Mouse (Mus musculus) gastrocnemius, adult 18-20 months (tissue): Measurements from ENCODE around the gene F5. TPM values are rescaled to one million over a fixed set of nuclear protein-coding genes. Genes with fewer than 3 reads are reported as not detected.

Experiments
- DNase-seq: peaks from one replicate; pipeline ENCODE4 v3.0.0; 2021; ENCODE audit warnings: low spot score
- long read RNA-seq, 2 experiments: library from polyadenylated mRNA; stranded (forward); transcript quantifications; one replicate each; pipeline ENCODE4 v2.0.0; 2021
- total RNA-seq, 2 experiments: library from RNA; stranded (reverse); gene quantifications; 2 replicates each; pipeline ENCODE4 v1.2.3; 2021

Gene F5
- under 1 TPM; 0.05 to 0.09 TPM for total RNA-seq
- long read RNA-seq, experiment 1, result 0 reads
- long read RNA-seq, experiment 2, result 0 reads

GRCm38 (mm10) chr1:164151387-164152088, at the start of gene F5:
F5 (plus strand) TSS chr1:164151838.
- no peak for DNase-seq

GRCm38 (mm10) chr1:164109763-164110162, 41.9 kb upstream of the F5 start:
- no peak for DNase-seq

GRCm38 (mm10) chr1:164110591-164111329, 40.9 kb upstream of the F5 start:
- no peak for DNase-seq

GRCm38 (mm10) chr1:164114280-164114679, 37.4 kb upstream of the F5 start:
- DNase-seq, result no peak

- DNase-seq, result no peak
These were observed 36.6 kb upstream of the F5 start, which contains the start of gene Selp for GRCm38 (mm10) chr1:164114947-164115493. Selp (plus strand) TSS chr1:164115264.

- DNase-seq, result no peak
These were observed 36.0 kb upstream of the F5 start for GRCm38 (mm10) chr1:164115647-164116046.

- DNase-seq, result no peak
These were observed 33.8 kb upstream of the F5 start for GRCm38 (mm10) chr1:164117869-164118268.

- no peak for DNase-seq
These were observed 31.5 kb upstream of the F5 start for GRCm38 (mm10) chr1:164119892-164120776.

- DNase-seq, result no peak
These were observed 30.9 kb upstream of the F5 start for GRCm38 (mm10) chr1:164120777-164121158.

- no peak for DNase-seq
These were observed 27.8 kb upstream of the F5 start for GRCm38 (mm10) chr1:164123836-164124235.

GRCm38 (mm10) chr1:164130013-164130412, 21.6 kb upstream of the F5 start:
- no peak for DNase-seq

GRCm38 (mm10) chr1:164132609-164133008, 19.0 kb upstream of the F5 start:
- no peak for DNase-seq

- DNase-seq, result no peak
These were observed 17.5 kb upstream of the F5 start for GRCm38 (mm10) chr1:164134101-164134500.

GRCm38 (mm10) chr1:164135360-164135759, 16.3 kb upstream of the F5 start:
- no peak for DNase-seq

- DNase-seq, result no peak
These were observed 15.7 kb upstream of the F5 start for GRCm38 (mm10) chr1:164135960-164136359.

- no peak for DNase-seq
These were observed 15.0 kb upstream of the F5 start for GRCm38 (mm10) chr1:164136636-164137035.

- peak; percentile 58 for DNase-seq
These were observed 13.1 kb upstream of the F5 start for GRCm38 (mm10) chr1:164138365-164139130.

GRCm38 (mm10) chr1:164139464-164139863, 12.2 kb upstream of the F5 start:
- DNase-seq, result no peak

GRCm38 (mm10) chr1:164149083-164149482, 2.6 kb upstream of the F5 start:
- no peak for DNase-seq

- no peak for DNase-seq
These were observed 1.2 kb downstream of the F5 start for GRCm38 (mm10) chr1:164152836-164153235.

GRCm38 (mm10) chr1:164154983-164155382, 3.3 kb downstream of the F5 start:
- DNase-seq, result no peak
